Mouse (Mus musculus) G1E (cell line): ENCODE measurements around the gene Kcnip4.

Experiments used
- CTCF ChIP-seq: IDR thresholded peaks from 2 replicates; pipeline ENCODE4 v1.5.1; 2012; ENCODE audit warnings: low read depth, low read length, inconsistent platforms, mixed read lengths
- GATA1 ChIP-seq: IDR thresholded peaks from 2 replicates; pipeline ENCODE4 v1.6.1; 2012; ENCODE audit warnings: borderline replicate concordance, low read length, inconsistent platforms, mixed read lengths
- TAL1 ChIP-seq: conservative IDR thresholded peaks from 2 replicates; pipeline ENCODE4 v1.6.1; 2012; ENCODE audit warnings: low read depth, low read length, inconsistent platforms, mixed read lengths

DNA sequence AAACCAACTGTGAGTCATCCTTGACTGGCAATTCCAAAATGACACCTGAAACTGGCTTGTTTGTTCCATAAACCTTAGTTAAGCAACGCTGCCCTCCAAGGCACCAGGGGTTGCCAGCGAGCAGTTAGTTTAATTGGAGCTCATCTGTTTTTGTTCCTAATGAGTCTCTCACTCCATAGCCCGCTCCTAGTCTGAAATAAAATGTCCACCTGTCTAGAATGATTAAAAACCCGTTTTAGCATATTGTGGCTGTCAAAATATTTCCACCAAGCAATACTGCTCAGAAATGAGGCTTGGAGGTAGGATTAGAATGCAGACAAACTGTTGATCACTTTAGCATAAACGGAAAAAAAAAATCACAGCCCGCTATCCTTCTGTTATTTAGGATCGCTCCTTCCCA is 901.3 kb downstream of the Kcnip4 start:
- TF ChIP-seq CTCF = no peak
- no peak for TF ChIP-seq GATA1
- no peak for TF ChIP-seq TAL1
